Mouse (Mus musculus): ENCODE results near the gene Camk1. TPM values are rescaled to one million over a fixed set of nuclear protein-coding genes. Genes with fewer than 3 reads are reported as not detected.
A peak's percentile ranks its signal among the peaks of the same experiment; 100 is the strongest.

Gene Camk1
- polyA plus RNA-seq (2016; fragmentation: Nextera tagmentation; extraction: Ambion mirVana) = 110 and 113 TPM in 2 replicates

GRCm38 (mm10) chr6:113343177-113344092 is at the start of gene Camk1:
Camk1 (minus strand) TSS chr6:113343984.
- Histone ChIP-seq H3K27me3 (replicated peaks) (no peaks in the 10 kb centered on the region), H3K9me3 (replicated peaks) (no peaks in the 10 kb centered on the region), H3K4me2 (peak within 1 kb of the TSS; percentile 72), H3K36me3 (peaks cover 26% of the 10 kb centered on the region), H3K4me1 (replicated peaks) (peaks cover 31% of the 10 kb centered on the region), H3K9ac (peak within 1 kb of the TSS; percentile 85), H3K4me3 (peak within 1 kb of the TSS; percentile 57), H3K27ac (ENCODE audit: poor library complexity, severe bottlenecking) (peak within 1 kb of the TSS; percentile 46; the same call in 1 of the 2 replicates)
- peak; percentile 83 for ATAC-seq (ENCODE audit: insufficient number of reproducible peaks, low FRiP score)
- WGBS = 12% methylated on average over 32 of the region's 32 CpGs

- Histone ChIP-seq H3K4me2 (peak overlapping the region; percentile 89), H3K27me3 (replicated peaks) (no peaks in the 10 kb centered on the region), H3K4me3 (peak overlapping the region; percentile 54), H3K9ac (peak overlapping the region; percentile 72), H3K36me3 (peaks cover 44% of the 10 kb centered on the region), H3K9me3 (replicated peaks) (no peaks in the 10 kb centered on the region), H3K4me1 (replicated peaks) (peaks cover 19% of the 10 kb centered on the region), H3K27ac (ENCODE audit: poor library complexity, severe bottlenecking) (peak overlapping the region; percentile 43; the same call in 1 of the 2 replicates)
- ATAC-seq (ENCODE audit: insufficient number of reproducible peaks, low FRiP score) = peak; percentile 69
- 2% methylated on average over 51 of the region's 51 CpGs for WGBS
Observed at GRCm38 (mm10) chr6:113392387-113393071, 48.7 kb upstream of the Camk1 start.

- WGBS = 16% methylated on average over 10 of the region's 10 CpGs
- 0 out of 2 replicates have a peak overlapping the region, but pooled peaks have one; percentile 43 for H3K27ac ChIP-seq (ENCODE audit: poor library complexity, severe bottlenecking)
- ATAC-seq (ENCODE audit: insufficient number of reproducible peaks, low FRiP score) = no peak
- no peaks in the 10 kb centered on the region for H3K27me3 ChIP-seq (replicated peaks)
- H3K9me3 ChIP-seq (replicated peaks) = no peaks in the 10 kb centered on the region
- H3K36me3 ChIP-seq = peaks cover 49% of the 10 kb centered on the region
- H3K4me3 ChIP-seq = peak overlapping the region; percentile 54
- H3K4me1 ChIP-seq (replicated peaks) = peaks cover 19% of the 10 kb centered on the region
- peak overlapping the region; percentile 72 for H3K9ac ChIP-seq
- H3K4me2 ChIP-seq = peak overlapping the region; percentile 89
Observed at GRCm38 (mm10) chr6:113392015-113392386, 48.2 kb upstream of the Camk1 start.

GRCm38 (mm10) chr6:113390715-113391114 is 46.9 kb upstream of the Camk1 start:
- Histone ChIP-seq H3K9me3 (replicated peaks) (no peaks in the 10 kb centered on the region), H3K4me2 (no peak overlapping the region), H3K36me3 (peaks cover 60% of the 10 kb centered on the region), H3K4me3 (no peak overlapping the region), H3K27me3 (replicated peaks) (no peaks in the 10 kb centered on the region), H3K9ac (no peak overlapping the region), H3K4me1 (replicated peaks) (peaks cover 19% of the 10 kb centered on the region), H3K27ac (ENCODE audit: poor library complexity, severe bottlenecking) (no peak overlapping the region)
- 93% methylated on average over 3 of the region's 3 CpGs for WGBS
- ATAC-seq (ENCODE audit: insufficient number of reproducible peaks, low FRiP score) = no peak

- no peak for ATAC-seq (ENCODE audit: insufficient number of reproducible peaks, low FRiP score)
- Histone ChIP-seq H3K4me2 (no peak within 1 kb of the TSS), H3K27me3 (replicated peaks) (no peaks in the 10 kb centered on the region), H3K4me1 (replicated peaks) (peaks cover 21% of the 10 kb centered on the region), H3K27ac (ENCODE audit: poor library complexity, severe bottlenecking) (no peak within 1 kb of the TSS), H3K9ac (no peak within 1 kb of the TSS), H3K36me3 (peaks cover 69% of the 10 kb centered on the region), H3K4me3 (no peak within 1 kb of the TSS), H3K9me3 (replicated peaks) (no peaks in the 10 kb centered on the region)
- WGBS = 77% methylated on average over 8 of the region's 8 CpGs
Observed at GRCm38 (mm10) chr6:113388960-113389359, 45.2 kb upstream of the Camk1 start, which contains the start of gene Ttll3. Ttll3 (plus strand) TSS chr6:113389260.

GRCm38 (mm10) chr6:113386025-113386424 is 42.2 kb upstream of the Camk1 start:
- 85% methylated on average over 3 of the region's 3 CpGs for WGBS
- ATAC-seq (ENCODE audit: insufficient number of reproducible peaks, low FRiP score) = no peak

GRCm38 (mm10) chr6:113385160-113385714 is 41.5 kb upstream of the Camk1 start:
- no peak overlapping the region for H3K4me3 ChIP-seq
- no peak overlapping the region for H3K9ac ChIP-seq
- peaks cover 2% of the 10 kb centered on the region; the same call in 1 of the 2 replicates for H3K4me1 ChIP-seq (replicated peaks)
- H3K36me3 ChIP-seq = peaks cover 96% of the 10 kb centered on the region
- no peak overlapping the region for H3K27ac ChIP-seq (ENCODE audit: poor library complexity, severe bottlenecking)
- H3K4me2 ChIP-seq = no peak overlapping the region
- no peaks in the 10 kb centered on the region for H3K9me3 ChIP-seq (replicated peaks)
- WGBS = 62% methylated on average over 11 of the region's 11 CpGs
- H3K27me3 ChIP-seq (replicated peaks) = no peaks in the 10 kb centered on the region
- no peak for ATAC-seq (ENCODE audit: insufficient number of reproducible peaks, low FRiP score)

More at GRCm38 (mm10) chr6:113386025-113386424, 42.2 kb upstream of the Camk1 start:
- Histone ChIP-seq H3K36me3 (peaks cover 95% of the 10 kb centered on the region), H3K9ac (no peak overlapping the region), H3K4me3 (no peak overlapping the region), H3K27me3 (replicated peaks) (no peaks in the 10 kb centered on the region), H3K27ac (ENCODE audit: poor library complexity, severe bottlenecking) (no peak overlapping the region), H3K4me1 (replicated peaks) (0 out of 2 replicates have a peak, but pooled peaks cover 2% of the 10 kb centered on the region), H3K9me3 (replicated peaks) (no peaks in the 10 kb centered on the region), H3K4me2 (no peak overlapping the region)

- Histone ChIP-seq H3K4me1 (replicated peaks) (peaks cover 7% of the 10 kb centered on the region), H3K36me3 (peaks cover 90% of the 10 kb centered on the region), H3K9me3 (replicated peaks) (no peaks in the 10 kb centered on the region), H3K27me3 (replicated peaks) (no peaks in the 10 kb centered on the region), H3K4me3 (no peak overlapping the region), H3K9ac (no peak overlapping the region), H3K27ac (ENCODE audit: poor library complexity, severe bottlenecking) (no peak overlapping the region), H3K4me2 (no peak overlapping the region)
- no peak for ATAC-seq (ENCODE audit: insufficient number of reproducible peaks, low FRiP score)
- 92% methylated on average over 8 of the region's 8 CpGs for WGBS
Observed at GRCm38 (mm10) chr6:113384351-113384927, 40.7 kb upstream of the Camk1 start.

- 89% methylated on average over 11 of the region's 11 CpGs for WGBS
- no peak for ATAC-seq (ENCODE audit: insufficient number of reproducible peaks, low FRiP score)
- H3K4me1 ChIP-seq (replicated peaks) = peaks cover 23% of the 10 kb centered on the region
- 0 out of 2 replicates have a peak overlapping the region, but pooled peaks have one; percentile 14 for H3K9ac ChIP-seq
- H3K27me3 ChIP-seq (replicated peaks) = no peaks in the 10 kb centered on the region
- H3K9me3 ChIP-seq (replicated peaks) = no peaks in the 10 kb centered on the region
- no peak overlapping the region for H3K4me3 ChIP-seq
- H3K4me2 ChIP-seq = no peak overlapping the region
- peaks cover 56% of the 10 kb centered on the region for H3K36me3 ChIP-seq
- no peak overlapping the region for H3K27ac ChIP-seq (ENCODE audit: poor library complexity, severe bottlenecking)
Observed at GRCm38 (mm10) chr6:113380480-113380879, 36.7 kb upstream of the Camk1 start.

GRCm38 (mm10) chr6:113379246-113379645 is 35.5 kb upstream of the Camk1 start:
- H3K9me3 ChIP-seq (replicated peaks) = no peaks in the 10 kb centered on the region
- ATAC-seq (ENCODE audit: insufficient number of reproducible peaks, low FRiP score) = no peak
- H3K4me1 ChIP-seq (replicated peaks) = peaks cover 21% of the 10 kb centered on the region
- H3K27me3 ChIP-seq (replicated peaks) = no peaks in the 10 kb centered on the region
- 72% methylated on average over 6 of the region's 6 CpGs for WGBS
- H3K27ac ChIP-seq (ENCODE audit: poor library complexity, severe bottlenecking) = no peak overlapping the region
- peak overlapping the region; percentile 88 for H3K4me2 ChIP-seq
- peak overlapping the region; percentile 93 for H3K9ac ChIP-seq
- H3K36me3 ChIP-seq = peaks cover 56% of the 10 kb centered on the region
- peak overlapping the region; percentile 91 for H3K4me3 ChIP-seq

All from heart, embryonic 12.5 days (tissue).